Mouse (Mus musculus) activated CD4-positive, CD25-positive, alpha-beta regulatory T cell, adult 4 months (primary cell): ENCODE measurements around the gene Dvl1. TPM values are rescaled to one million over a fixed set of nuclear protein-coding genes. Genes with fewer than 3 reads are reported as not detected.

ENCODE experiments used
- ATAC-seq: one replicate; pipeline ENCODE4 v1.8.0; 2017
- polyA plus RNA-seq, 2 experiments: library from polyadenylated mRNA; unstranded; fragments of 100-300 nt; shearing (Covaris generic); gene quantifications; one replicate each; pipeline ENCODE4 v1.2.1; 2017

Gene Dvl1
- 1 to 10 TPM; 2.1 to 2.7 TPM for polyA plus RNA-seq

DNA sequence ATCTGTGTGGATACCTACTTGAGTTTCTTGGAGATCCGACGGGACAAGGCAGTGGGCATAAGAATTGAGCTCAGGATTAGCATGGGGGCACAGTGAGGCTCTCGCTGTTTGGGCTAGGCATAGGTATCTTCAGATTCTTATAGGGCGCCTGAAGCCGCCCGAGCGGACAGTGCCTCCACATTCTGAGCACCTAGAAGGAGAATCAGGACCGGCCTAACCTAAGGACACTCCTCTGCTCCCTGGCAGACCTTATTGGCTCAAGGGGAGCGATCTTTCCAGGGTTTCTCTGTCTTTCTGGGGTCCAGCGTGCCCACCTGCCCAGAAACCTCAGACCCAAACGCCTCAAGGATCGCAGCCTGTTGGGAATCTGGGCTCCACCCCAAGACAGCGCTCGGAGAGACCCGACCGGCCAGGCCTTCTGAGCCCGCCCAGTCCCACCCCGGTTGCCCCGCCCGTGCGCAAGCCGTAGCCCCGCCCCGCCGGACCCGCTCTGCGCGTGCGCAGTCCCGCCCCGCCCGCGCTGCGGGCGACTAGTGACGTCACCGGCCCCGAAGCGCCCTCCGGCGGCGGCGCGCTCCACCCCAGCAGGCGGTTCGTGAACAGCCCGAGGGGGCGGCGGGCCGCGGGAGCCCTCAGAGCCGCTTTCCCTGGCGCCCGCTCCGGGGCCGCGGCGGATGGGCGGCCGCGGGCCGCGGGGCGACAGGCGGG, at the start of gene Dvl1:
Dvl1 (plus strand) TSS at position 532 of the 708 bp plus-strand sequence.
- peak; percentile 83 for ATAC-seq

DNA sequence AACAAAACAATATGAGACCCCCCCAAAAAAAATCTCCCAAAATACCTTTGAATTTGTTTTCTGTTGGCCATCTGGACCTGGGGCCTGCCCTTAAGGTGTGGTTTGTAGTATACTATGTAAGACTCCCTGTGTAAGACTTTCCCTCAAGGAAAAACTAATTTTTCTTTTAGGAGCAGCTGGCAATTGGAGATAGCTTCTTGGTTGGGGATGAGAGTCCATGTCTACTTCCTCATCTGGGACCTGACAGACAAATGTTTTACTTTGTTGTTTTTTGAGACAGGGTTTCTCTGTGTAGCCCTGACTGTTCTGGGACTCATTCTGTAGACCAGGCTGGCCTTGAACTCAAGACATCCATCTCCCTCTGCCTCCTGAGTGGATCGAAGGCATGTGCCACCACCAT, 45.1 kb upstream of the Dvl1 start:
- ATAC-seq: no peak

- peak; percentile 59 for ATAC-seq
Observed at GRCm38 (mm10) chr4:155802741-155803339, 44.4 kb upstream of the Dvl1 start, which contains the start of gene Mrpl20. TSS of gene Mrpl20 (plus strand) at chr4:155802878.

GRCm38 (mm10) chr4:155803340-155804041, 43.7 kb upstream of the Dvl1 start:
- peak; percentile 90 for ATAC-seq

DNA sequence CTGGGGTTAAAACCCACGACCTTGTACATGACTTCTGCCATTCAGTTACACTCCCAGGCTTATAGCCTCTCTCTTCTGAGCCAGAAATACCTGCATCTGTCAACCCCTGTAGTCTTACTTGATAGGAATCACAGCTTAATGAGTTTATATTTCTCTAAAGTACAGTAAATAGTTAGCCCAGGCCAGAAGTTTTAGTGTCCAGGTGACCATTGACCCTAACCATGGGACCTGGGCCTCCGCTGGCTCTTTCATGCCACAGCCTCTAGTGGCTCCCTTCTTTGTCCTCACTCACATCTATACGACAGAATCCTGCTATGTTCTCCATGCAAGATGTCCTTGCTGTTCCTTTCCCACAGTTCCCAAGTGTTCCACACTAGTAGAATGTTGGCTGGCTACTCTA, 39.4 kb upstream of the Dvl1 start:
- ATAC-seq: no peak

DNA sequence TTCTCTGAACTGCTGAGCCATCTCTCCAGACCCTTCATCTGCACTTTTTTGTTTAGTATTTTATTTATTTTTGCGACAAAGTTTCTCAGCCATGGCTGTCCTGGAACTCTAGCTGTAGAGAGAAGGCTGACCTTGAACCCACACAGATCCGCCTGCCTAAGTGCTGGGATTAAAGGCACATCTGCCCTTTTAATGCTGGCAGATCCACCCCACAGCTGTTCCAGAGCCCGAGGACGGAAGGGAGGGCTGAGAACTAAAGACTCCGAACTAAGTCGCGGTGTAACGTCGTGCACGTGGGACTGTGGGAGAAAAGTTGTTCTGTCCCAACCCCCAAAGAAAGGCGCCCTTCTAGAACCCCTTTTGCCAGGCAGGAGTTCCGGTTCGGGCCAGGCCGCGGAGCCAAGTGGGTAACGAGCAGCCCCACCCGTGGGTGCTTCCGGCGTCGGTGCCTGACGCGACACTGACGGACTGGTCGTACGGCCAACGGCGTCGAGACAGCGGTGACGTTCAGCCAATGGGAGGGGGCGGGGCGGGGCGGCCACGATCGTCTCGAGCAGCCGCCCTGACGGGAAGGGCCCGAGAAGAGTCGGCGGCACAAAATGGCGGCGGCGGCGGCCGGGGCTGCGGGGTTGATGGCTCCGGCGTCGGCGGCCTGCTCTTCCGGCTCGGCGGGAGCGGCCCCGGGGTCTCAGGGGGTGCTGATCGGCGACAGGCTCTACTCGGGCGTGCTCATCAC, 35.1 kb upstream of the Dvl1 start, which contains the start of gene Ccnl2:
Ccnl2 (plus strand) TSS at position 561 of the 736 bp plus-strand sequence.
- peak; percentile 99 for ATAC-seq

- ATAC-seq: no peak
Observed at GRCm38 (mm10) chr4:155812665-155813181, 34.5 kb upstream of the Dvl1 start.

- ATAC-seq: no peak
Observed at GRCm38 (mm10) chr4:155817533-155817932, 29.7 kb upstream of the Dvl1 start.

GRCm38 (mm10) chr4:155821025-155821424, 26.2 kb upstream of the Dvl1 start:
- ATAC-seq: no peak

GRCm38 (mm10) chr4:155823443-155823842, 23.8 kb upstream of the Dvl1 start:
- no peak for ATAC-seq

GRCm38 (mm10) chr4:155829866-155830265, 17.3 kb upstream of the Dvl1 start:
- ATAC-seq: no peak

DNA sequence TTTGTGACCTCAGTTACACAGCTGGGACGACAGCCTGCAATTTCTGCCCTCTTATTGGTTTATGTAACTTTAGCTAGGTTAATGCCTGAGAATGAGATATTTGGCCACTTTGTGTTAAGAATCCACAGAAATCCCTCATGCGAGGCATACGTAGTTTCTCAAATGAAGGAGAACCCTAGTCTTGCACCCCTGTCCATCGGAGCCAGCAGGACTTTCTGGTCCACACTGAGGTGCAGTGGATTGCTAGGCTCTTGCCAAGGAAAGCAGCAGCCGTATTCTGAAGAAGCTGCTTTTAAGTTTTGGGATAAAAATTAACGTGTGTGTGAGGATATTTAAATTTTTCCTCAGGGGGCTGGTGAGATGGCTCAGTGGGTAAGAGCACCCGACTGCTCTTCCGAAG, 16.6 kb upstream of the Dvl1 start:
- no peak for ATAC-seq

DNA sequence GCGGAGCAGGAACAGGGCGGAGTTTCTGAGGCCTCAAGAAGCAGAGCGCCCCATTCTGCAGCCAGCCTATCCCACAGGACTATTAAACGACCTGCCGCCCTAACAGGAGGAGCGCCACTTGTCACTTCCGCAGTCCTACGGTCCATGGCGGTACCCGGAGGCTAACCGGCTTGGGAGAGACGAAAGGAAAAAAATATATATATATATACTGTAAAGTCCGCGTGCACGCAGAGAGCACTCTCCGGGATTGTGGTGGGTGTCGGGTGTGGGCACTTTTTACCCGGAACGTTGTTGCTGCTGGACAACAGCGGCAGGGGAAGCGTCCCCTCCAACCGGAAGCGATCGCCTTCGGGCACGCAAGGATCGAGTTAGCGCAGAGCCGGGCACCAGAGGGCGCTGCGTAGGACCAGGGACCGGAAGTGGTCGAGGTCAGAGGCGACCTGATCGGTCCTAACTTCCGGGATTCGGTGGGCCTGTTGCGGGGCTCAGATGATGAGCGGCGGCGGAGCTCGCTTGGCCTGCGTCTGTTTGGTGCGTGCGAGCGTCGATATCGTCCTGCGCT, 15.9 kb upstream of the Dvl1 start, which contains the start of gene Aurkaip1:
Aurkaip1 (plus strand) TSS at position 68 of the 562 bp plus-strand sequence.
- ATAC-seq: peak; percentile 84

DNA sequence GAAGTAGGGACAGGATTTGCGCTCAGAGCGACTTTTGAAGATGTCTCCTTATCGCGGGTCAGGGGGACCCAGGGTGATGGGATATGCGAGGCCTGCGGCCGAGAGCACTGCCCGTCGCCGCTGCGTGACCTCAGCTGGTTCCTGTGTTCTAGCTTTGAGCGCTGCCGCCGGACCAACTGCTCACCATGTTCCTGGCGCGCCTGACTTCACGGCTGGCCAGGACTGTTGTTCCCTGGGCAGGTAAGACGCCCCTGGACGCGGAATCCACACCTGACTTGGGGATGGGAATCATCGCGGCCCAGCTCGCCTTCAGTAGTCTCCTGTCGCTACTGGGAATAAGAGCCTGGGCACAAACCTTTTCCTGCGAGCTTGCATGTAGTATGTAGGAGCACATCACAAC, 15.4 kb upstream of the Dvl1 start:
- ATAC-seq: no peak

DNA sequence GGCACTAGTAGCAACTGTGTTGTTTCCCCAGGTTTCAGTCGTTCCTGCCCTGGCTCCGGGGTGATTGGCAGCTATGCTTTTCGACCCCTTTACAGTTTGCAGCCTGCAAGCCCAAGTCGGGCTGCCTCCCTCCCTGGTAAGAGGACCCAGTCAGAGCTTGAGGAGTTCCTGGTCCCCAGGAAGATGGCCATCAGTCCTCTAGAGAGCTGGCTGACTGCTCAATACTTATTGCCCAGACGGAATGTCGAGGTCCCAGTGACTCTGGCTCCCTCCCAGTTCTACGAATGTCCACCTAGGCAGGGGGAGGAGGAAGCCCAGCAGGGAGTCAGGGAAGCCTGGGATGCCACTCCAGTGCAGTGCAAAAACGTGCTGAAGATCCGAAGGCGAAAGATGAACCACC, 14.9 kb upstream of the Dvl1 start:
- ATAC-seq: no peak

GRCm38 (mm10) chr4:155833234-155833633, 14.0 kb upstream of the Dvl1 start:
- ATAC-seq: no peak

- peak; percentile 48 for ATAC-seq
Observed at GRCm38 (mm10) chr4:155833836-155834235, 13.4 kb upstream of the Dvl1 start.

DNA sequence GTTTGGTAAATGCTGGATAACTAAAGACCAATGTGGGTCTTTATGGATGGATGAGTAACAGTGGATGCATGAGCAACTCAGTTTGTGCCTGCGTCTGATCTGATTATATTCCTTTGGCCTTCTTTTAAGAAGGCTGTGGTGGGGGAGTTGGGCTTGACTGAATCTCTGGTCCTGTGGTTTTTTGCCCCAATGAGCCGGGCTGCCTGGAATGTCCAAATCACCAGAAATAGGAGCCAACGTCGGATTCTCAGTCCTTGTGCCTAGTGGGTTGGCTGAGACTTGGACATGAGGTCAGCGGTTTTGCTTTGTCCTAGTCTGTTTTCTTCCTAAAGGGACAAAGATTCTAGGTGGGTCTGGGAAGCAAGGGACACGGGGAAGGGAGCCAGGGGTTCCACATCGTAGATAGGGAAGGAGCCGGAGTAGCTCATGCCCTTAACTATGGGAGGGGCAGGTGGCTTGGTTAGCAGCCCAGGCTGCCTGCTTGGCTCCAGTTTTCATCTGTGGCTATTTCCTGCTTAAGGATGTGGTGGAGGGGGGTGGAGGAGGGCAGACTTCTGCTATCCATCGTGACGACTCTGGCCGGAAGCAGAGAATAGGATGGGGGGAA, 9.7 kb upstream of the Dvl1 start:
- ATAC-seq: no peak

DNA sequence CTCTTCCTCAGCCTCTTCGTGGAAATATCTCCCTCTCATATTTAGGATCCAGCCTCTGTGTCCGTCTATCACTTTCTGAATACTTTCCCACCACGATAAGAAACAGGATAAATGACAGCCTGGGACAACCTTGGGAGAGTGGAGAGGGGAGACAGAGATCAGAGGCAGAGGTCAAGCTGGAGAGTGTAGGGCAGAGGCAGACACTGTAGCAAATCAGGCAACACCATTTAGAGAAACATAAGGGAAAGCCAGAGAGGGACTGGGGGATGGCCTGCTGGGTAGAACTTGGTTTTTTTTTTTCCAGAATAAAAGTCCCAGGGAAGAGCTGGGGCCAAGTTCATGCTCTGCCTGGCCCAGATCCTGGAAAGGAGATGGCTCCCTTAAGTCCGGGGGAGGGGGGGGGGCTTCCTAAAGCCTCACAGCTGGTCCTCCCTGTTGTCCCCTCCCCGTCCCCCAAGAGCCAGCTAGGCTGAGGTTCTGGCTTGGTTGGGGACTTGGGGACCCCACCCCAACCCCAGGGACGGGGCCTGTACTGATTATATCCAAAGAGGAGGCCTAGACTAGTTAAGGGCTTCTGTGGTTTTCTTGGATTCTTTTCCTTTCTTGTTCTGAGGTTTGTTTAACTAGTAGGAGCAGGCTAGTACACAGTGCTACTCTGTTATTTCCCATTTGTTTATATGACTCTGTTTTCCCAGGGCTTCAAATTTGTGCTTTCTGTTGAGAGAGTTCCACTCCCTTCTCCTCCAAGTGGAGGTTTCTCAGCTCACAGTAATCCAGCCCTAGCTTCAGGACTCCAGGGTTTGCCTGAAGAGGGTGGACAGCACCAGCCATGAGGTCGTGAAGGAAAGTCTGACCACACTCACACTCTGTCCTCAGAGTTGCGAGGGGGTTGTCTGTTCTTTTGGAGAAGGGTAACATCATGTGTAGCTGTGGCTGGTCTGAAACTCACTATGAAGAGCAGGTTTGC, 8.7 kb upstream of the Dvl1 start:
- ATAC-seq: no peak

DNA sequence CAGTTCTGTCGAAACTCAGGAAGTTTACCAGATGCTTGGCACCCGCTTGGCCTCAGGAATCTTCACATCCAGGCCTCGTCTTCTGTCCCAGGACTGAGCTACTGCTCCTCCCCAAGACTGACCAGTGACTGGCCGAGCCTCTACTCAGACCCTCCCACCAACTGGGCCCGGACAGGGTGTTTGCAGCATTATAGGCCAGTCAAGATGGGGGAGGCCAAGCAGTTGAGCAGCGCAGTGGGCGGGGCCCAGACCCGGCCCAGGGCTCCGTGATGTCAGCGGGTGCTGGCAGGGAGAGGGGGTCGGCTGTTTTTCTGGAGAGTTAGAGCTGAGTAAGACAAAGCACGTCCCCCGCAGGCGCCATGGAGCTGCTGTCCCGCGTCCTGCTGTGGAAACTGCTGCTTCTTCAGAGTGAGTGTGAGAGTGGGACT, 7.7 kb upstream of the Dvl1 start, which contains the start of gene Mxra8:
Mxra8 (plus strand) TSS at position 198 of the 428 bp plus-strand sequence.
- ATAC-seq: no peak
